Comparison of ENCODE assay signal across 22 mouse cellular contexts in genomic region chr1:182349557-182349956, GRCm38 (mm10).
"Had no signal": no experiment of that assay in that cellular context is flagged by ENCODE, and none has a peak within 500 bp of the region (broad histone marks: within the 10 kb centered on the region; RNA-seq: fewer than 3 reads in every experiment).

No protein-coding gene starts in this region.

- H3K36me3 ChIP-seq: lung, embryonic 15.5 days; midbrain, embryonic 12.5 days; midbrain, embryonic 15.5 days; neural tube, embryonic 13.5 days; stomach, embryonic 15.5 days had no signal

- DNase-seq: kidney, adult 18-20 months; kidney, adult 9 months; kidney, postnatal 25 days; layer of hippocampus, adult 9-11 months; lung, adult 18-20 months; lung, postnatal 10 days; lung, postnatal 36 days; retina, postnatal 1 day; right cerebral cortex, postnatal 25 days; spleen, adult 18-20 months; thymus, adult 2 months; thymus, postnatal 14 days; thymus, postnatal 4 days had no signal

- H3K27ac ChIP-seq: kidney, postnatal 0 days; layer of hippocampus, adult 2 months; liver, embryonic 14.5 days; lung, embryonic 15.5 days; midbrain, embryonic 12.5 days; midbrain, embryonic 15.5 days; neural tube, embryonic 13.5 days; stomach, embryonic 15.5 days had no signal

- H3K27me3 ChIP-seq: lung, embryonic 15.5 days; midbrain, embryonic 12.5 days; midbrain, embryonic 15.5 days; neural tube, embryonic 13.5 days; stomach, embryonic 15.5 days had no signal

- H3K4me2 ChIP-seq: lung, embryonic 15.5 days; midbrain, embryonic 12.5 days; midbrain, embryonic 15.5 days; neural tube, embryonic 13.5 days; stomach, embryonic 15.5 days had no signal

- H3K4me1 ChIP-seq: lung, embryonic 15.5 days; midbrain, embryonic 12.5 days; midbrain, embryonic 15.5 days; neural tube, embryonic 13.5 days; stomach, embryonic 15.5 days had no signal

- H3K4me3 ChIP-seq: layer of hippocampus, adult 2 months; lung, embryonic 15.5 days; midbrain, embryonic 12.5 days; midbrain, embryonic 15.5 days; neural tube, embryonic 13.5 days; stomach, embryonic 15.5 days had no signal

- H3K9ac ChIP-seq: liver, embryonic 14.5 days; lung, embryonic 15.5 days; midbrain, embryonic 12.5 days; midbrain, embryonic 15.5 days; neural tube, embryonic 13.5 days; stomach, embryonic 15.5 days had no signal

- ATAC-seq: intestine, embryonic 16.5 days; midbrain, embryonic 15.5 days had no signal

- H3K9me3 ChIP-seq: stomach, embryonic 15.5 days had no signal
